Mouse (Mus musculus) natural killer cell, adult 2 months (primary cell): ENCODE results near the gene Mapt.

Experiments
- DNase-seq, 2 experiments: peaks; one replicate each; pipeline ENCODE4 v3.0.0; 2022; ENCODE audit warnings: low spot score in 2 of 2

The Mapt gene

GRCm38 (mm10) chr11:104275765-104276164, 44.6 kb downstream of the Mapt start:
- no peak for DNase-seq

DNA sequence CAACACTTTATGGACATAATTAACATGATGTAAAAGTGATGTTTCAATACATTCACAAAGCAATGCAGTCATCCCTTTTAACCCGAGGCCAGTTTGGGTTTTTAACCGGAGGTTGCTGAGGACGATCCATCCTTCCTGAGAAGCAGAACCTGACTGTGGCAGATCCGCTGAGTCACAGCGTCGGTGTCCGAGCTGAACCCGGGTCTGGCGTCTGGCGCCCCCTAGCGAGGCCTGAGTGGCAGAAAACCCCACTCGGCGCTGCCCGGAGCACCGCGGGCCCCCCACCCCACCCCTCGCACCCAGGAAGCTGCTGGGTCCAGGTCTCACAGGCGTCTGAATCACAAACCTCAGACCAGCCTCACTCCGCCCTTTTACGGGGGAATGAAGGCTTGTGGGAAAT, 47.0 kb downstream of the Mapt start:
- DNase-seq, result no peak

DNA sequence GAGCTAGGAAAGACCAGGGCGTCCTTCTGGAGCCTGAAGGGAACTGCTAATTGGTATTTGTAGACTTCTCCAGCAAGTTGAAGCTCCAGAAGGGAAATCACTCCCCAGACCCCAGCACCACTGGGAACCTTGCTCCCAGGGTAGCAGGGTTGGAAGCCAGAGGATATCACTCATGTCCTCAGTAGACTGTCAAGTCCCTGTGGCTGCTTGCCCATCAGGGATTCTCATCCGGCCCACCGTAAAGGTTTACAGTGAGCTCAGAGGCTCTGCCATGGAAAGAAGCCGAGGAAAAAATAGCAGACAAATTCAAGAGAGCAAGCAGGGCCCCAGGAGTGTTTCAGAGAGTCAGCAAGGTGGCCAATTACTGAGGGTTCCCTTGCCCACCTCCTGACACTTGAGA, 47.9 kb downstream of the Mapt start:
- DNase-seq, result no peak

GRCm38 (mm10) chr11:104279538-104279937, 48.3 kb downstream of the Mapt start:
- no peak for DNase-seq

DNA sequence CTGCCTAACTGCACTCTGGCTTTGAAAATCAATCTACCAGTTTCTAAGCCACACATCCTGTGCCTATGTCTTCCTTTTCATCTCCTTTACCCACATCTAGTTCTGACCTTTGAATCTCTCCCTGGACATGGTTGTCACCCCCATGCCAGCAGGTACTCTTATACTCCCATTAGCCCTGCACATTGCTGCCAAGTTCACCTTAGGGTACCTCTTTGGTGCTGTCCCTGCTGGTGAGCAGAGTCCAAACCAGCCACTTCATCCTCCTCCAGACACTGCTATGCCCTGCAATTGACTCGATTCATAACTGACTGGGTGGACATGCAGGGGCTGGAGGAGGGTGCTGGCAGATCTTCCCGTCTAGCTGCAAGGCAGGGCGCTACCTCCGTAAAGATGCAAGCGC, 50.3 kb downstream of the Mapt start:
- DNase-seq, result no peak

DNA sequence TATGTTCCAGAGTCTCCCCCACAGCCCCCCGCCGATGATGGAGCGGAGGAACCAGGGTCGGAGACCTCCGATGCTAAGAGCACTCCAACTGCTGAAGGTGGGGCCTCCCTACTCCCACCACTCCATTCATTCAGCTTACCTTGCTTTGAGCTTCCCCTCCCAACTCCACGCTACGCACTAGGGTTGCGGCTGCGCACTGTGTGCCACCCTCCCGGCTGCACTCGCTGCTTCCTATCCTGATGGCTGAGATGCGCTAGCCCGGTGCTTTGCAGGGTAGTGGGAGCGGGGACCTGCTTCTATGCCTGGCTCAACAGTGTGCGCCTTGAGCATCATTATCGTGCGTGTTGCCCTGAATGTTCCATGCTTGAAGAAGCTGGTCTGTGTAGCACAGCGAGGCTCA, 55.9 kb downstream of the Mapt start:
- no peak for DNase-seq

- DNase-seq, result no peak
Observed at GRCm38 (mm10) chr11:104288835-104289198, 57.6 kb downstream of the Mapt start.

- peak; percentile 7 to 40 for DNase-seq
Observed at GRCm38 (mm10) chr11:104289199-104290031, 58.2 kb downstream of the Mapt start.

- DNase-seq, result no peak
Observed at GRCm38 (mm10) chr11:104292443-104293220, 61.4 kb downstream of the Mapt start.

DNA sequence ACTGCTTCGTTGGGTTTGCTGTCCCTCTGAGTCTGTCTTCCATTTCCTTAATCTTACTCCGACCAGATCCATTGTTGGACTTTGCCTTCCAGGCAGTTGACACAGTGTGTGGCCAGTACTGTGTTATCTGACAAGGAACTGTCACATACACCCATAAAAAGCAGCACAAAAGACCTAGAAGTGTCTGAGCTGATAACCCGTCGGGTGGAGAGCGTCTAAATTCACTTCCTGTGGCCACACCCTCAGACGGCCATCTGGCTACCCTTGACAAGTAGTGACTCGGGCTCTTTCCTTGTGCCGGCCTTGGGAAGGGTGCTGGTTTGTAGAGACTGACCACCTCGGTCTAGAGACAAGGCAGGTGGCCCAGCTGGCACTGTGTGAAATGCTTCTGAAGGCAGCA, 62.1 kb downstream of the Mapt start:
- DNase-seq, result no peak

DNA sequence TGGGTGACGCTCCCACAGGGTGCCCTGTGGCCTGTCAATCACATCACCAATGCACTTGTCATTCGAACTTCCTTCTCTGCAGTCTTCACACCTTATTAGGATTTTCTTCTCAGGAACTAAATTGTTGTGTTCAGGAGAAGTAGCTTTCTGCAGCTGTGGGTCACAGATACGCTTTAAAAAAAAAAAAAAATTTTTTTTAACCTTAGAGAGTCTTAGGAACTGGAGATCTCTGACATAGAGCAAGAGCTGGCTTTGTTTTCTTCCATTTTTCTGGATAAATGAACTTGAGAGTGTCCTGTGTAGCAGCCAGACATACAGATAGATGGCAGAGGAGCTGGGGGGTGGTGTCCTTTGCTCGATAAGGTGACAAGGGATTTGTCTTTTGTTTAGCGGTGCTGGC, 64.0 kb downstream of the Mapt start:
- no peak for DNase-seq

DNA sequence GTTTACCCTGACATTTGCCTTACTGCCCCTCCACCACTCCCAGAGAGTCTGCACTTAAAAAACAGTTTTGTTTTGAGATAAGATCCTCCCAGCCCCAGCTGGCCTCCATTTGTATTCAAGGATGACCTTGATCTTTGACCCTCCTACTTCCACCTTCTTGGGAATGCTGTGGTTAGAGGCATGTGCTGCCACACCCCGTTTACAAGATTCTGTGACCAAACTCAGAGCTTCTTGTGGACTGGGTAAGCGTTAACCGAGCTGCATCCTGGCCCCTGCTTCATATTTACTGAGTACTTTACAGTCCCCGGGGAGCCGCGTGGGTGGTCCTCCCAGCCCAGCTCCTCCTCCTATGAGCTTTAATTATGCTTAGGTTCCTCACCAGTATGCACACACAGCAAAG, 64.5 kb downstream of the Mapt start:
- DNase-seq, result no peak

DNA sequence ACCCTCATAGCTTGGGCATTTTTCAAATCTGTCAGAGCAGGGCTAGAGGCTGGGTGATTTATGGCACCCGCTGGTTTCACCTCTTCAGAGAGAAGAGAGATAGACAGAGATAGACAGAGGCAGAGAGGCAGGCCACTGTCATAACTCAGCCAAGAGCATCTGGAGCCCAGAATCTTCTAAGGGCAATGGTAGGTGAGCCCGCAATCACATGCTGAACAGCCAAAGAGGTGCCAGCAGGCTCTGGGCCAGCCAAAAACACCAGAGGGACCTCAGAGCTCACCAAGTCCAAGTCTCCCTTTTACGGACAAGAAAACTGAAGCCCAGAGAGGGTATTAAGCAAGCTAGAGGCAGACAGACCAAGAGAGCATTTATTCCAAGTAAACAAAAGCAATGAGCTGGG, 66.5 kb downstream of the Mapt start:
- DNase-seq, result no peak

GRCm38 (mm10) chr11:104302628-104303027, 71.4 kb downstream of the Mapt start:
- DNase-seq, result no peak

- DNase-seq, result no peak
Observed at GRCm38 (mm10) chr11:104303088-104303960, 72.1 kb downstream of the Mapt start.

GRCm38 (mm10) chr11:104305711-104306110, 74.5 kb downstream of the Mapt start:
- DNase-seq, result no peak

- DNase-seq, result no peak
Observed at GRCm38 (mm10) chr11:104306483-104306882, 75.3 kb downstream of the Mapt start.

DNA sequence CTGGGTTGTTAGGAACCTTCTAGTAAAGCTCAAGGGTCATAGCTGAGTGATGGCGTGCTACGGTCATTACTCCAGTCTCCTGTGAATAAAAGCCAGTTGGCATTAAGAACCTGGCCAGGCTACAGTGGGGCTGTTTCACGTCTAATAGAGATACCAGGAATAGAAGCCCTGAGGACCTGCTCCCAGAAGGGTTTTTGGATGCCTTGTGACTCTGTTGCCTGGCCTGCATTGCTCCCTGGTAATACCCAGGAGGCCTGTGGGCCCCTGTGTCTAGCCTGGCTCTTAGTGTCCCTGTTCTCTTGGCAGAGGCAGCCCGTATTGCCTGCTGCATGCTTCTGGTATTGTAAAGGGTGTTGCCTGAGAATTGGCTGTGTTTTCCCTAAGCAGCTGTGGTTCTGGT, 75.9 kb downstream of the Mapt start:
- no peak for DNase-seq

GRCm38 (mm10) chr11:104309377-104310225, 78.4 kb downstream of the Mapt start:
- DNase-seq, result no peak

GRCm38 (mm10) chr11:104310226-104310887, 79.2 kb downstream of the Mapt start:
- DNase-seq, result peak in 1 of 2 experiments; percentile 18

DNA sequence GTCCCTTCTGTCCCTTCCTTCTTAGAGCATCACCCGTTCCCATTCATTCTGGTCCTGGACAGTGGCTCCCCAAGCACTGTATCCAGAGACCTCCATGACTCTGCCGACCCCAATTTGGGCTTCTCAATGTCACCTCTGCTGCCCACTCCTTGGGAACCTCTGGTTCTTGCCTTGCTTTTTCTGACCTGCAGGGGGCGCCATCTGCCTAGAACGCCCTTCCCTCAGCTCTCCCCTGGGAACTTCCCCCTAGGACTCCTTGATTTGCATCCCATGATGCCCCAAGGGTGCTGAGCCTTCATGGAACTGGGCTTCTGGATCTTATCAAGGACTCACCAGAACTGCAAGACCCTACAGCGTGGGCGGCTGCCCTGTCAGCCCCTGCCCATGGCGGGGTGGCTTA, 80.5 kb downstream of the Mapt start:
- peak in 1 of 2 experiments; percentile 23 for DNase-seq
